Mouse (Mus musculus): ENCODE measurements around the gene Psors1c2.

Psors1c2 gene

GRCm38 (mm10) chr17:35516652-35517500 lies 16.1 kb upstream of the Psors1c2 start, which contains the start of the genes Tcf19 and Cchcr1:
Gene Tcf19, minus strand, starts transcription at chr17:35516824.
Gene Cchcr1, plus strand, starts transcription at chr17:35517100.
- DNase-seq (ENCODE audit: low read depth, low spot score), result peak; percentile 98

DNA sequence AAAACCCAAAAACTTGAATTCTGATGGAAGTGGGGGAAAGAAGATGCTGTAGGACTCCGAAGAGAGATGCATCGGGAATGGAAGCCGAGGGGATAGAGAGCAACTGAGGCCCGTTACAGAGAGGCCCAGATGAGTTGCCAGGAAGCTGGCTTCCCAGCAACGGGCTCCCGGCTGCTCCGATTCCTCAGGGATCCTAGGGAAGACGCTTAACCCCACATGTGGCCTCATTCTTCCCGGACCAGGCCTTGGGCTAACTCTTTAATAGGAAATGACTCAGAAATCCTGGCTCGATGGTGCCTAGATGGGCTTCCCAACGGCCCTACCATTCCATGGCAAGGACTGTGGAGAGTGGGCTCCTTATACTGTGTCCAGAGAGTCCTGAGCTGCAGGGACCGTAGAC lies 15.5 kb upstream of the Psors1c2 start:
- DNase-seq (ENCODE audit: low read depth, low spot score), result no peak

DNA sequence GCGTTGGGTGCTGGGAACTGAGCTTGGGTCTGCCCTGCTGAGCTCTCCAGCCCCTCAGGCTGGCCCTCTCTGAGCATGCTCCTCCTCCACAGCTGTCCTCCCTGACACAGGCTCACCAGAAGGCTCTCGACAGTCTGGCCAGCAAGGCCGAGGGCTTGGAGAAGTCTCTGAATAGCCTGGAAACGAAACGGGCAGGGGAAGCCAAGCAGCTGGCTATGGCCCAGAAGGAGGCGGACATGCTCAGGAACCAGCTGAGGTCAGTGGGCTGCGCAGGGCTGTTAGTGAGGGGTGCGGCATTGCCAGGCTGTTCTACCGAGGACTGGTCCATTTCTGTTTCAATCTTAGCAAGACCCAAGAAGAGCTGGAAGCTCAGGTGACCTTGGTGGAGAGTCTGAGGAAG lies 8.6 kb upstream of the Psors1c2 start:
- no peak for DNase-seq (ENCODE audit: low read depth, low spot score)

- DNase-seq (ENCODE audit: low read depth, low spot score), result no peak
Observed at GRCm38 (mm10) chr17:35526644-35527043, 6.4 kb upstream of the Psors1c2 start.

DNA sequence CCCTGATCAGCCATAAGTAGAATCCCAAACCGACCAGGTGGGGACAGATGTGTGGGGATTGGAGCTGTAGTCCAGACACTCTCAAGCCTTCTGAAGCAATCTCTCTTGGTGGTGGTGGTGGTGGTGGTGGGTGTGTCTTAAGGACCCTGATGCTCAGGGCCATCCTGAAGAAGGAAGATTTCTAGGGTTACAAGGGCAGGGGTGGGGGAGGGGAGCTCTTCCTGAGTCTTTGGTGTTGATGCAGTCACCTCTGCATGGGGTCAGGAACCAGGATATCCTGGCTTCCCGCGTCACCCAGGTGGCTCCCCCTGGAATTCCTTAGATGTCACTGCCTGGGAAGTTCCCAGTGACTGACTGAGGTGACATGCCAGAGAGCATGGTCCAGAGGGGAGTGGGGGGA lies 641 bp upstream of the Psors1c2 start:
- no peak for DNase-seq (ENCODE audit: low read depth, low spot score)

DNA sequence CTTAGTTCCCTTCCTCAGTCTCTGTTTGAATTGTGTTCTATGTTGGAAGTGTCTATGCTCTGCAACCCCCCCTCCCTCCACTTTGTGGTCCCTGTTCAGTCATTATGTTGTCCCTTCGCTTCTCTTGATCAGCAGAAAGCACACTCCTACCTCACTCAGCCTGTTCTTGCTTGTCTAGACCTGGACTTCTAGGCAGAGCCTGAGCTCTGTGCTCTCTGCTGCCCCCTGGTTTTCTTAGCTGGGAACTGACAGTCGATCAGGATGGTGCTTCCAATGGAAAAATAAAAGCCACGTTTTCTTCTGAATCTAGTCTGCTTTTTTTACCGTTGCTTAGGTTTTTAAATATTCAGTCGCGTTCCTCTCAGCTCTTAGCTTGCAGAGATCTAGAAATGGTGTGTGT lies 1.3 kb downstream of the Psors1c2 start:
- DNase-seq (ENCODE audit: low read depth, low spot score), result peak; percentile 78

DNA sequence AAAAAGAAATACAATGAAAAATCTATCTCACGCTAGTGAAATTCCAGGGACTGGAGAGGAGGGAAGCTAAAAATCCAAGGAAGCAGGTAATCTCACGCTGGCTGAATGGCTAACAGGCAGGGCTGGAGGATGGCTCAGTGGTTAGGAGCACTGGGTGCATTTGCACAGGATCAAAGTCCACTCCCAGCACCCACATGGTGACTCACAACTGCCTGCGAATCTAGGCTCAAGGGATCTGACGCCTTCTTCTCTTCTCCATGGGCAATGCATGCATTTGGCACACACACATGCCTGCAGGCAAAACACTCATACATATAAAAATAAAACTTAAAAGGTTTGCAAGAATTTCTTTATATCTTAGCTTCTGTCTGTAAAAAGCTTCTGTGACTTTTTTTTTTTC lies 4.4 kb downstream of the Psors1c2 start:
- no peak for DNase-seq (ENCODE audit: low read depth, low spot score)

GRCm38 (mm10) chr17:35538476-35538875 lies 5.5 kb downstream of the Psors1c2 start:
- no peak for DNase-seq (ENCODE audit: low read depth, low spot score)

- no peak for DNase-seq (ENCODE audit: low read depth, low spot score)
Observed at GRCm38 (mm10) chr17:35539540-35539939, 6.5 kb downstream of the Psors1c2 start.

DNA sequence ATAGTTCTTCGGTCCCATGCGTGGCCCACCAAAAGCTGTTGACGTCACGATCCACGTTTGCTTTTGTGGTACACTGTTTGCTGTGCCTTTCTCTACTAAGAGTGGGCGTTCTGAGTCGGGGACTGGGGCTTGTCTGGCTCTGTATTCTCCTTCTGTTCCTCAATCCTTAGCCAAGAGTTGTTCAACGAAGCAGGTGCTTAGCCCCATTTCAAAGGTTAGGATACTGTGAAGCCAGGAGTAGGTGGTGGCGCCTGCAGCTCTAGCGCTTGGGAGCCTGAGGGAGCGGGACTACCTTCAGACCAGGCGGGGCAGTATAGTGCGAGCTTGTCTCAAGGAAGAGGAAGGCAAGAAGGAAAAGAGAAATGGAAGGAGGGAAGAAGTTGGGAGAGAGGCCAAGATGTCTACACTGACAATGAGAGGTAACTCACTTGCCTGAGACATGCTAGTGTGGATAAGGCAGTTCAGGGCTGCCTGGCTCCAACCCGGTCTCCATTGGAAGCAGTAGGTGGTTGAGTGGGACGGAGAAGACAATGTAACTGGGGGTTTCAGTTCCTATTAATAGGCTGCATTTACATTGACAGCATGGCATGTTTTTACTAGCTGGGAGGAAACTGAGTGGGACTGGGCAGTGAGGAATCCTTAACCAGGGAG lies 9.9 kb downstream of the Psors1c2 start:
- DNase-seq (ENCODE audit: low read depth, low spot score), result no peak

DNA sequence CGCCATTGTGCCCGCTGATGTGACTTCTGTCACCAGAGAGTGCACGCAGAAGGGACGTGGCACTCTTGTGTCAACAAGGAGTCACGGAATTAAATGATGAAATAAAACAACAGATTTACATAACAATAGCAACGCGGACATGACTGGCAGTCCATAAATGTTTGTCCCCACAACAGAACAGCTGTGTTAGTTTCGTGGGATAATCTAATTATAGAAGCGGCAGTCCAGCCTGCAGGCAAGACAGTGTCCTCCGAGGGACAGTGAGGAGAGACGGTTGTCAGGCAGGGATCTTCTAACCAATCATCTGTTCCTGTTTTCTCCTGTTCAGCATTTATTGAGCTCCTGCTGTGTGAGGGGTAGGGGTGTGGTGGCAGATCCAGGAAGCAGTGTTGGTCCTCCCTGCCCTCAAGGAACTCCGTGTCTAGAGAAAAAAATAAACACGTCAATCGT lies 10.4 kb downstream of the Psors1c2 start:
- DNase-seq (ENCODE audit: low read depth, low spot score), result no peak

DNA sequence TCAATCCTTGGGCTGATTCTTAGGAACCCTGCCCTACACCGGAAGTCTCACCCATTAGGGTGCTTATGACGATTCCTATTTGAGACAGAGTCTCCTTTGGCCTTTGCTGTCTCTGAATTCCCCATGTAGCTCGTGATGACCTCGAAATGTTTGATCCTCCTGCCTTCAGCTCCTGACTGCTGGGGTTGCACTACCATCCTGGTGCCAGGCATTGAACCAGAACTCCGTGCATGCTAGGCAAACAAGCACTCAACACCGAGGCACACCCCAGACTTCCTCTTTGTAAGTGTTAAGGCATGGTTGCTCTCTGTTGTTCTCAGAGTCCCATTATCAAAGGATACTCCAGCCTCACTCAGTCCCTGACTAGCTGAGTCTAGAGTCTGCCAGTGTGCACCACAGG lies 11.0 kb downstream of the Psors1c2 start:
- no peak for DNase-seq (ENCODE audit: low read depth, low spot score)

DNA sequence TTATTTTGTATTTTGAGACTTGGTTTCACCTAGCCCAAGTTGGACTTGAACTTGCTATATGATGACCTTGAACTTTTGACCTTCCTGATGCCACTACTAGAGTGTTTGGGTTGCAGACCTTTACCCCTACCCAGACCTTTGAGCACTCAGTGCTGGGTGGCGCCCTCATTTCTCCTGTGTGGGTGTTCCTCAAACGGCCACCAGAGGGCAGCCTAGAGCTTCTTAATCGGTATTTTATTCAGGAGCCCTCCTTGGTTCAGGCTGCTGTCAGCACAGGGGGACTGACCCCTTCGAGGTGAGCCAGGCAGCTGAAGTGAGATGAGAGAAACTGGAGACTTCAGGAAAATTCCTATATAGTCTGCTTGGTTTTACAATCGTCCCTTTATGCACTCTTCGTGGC lies 11.7 kb downstream of the Psors1c2 start:
- peak; percentile 65 for DNase-seq (ENCODE audit: low read depth, low spot score)

GRCm38 (mm10) chr17:35547465-35547864 lies 14.5 kb downstream of the Psors1c2 start:
- no peak for DNase-seq (ENCODE audit: low read depth, low spot score)

DNA sequence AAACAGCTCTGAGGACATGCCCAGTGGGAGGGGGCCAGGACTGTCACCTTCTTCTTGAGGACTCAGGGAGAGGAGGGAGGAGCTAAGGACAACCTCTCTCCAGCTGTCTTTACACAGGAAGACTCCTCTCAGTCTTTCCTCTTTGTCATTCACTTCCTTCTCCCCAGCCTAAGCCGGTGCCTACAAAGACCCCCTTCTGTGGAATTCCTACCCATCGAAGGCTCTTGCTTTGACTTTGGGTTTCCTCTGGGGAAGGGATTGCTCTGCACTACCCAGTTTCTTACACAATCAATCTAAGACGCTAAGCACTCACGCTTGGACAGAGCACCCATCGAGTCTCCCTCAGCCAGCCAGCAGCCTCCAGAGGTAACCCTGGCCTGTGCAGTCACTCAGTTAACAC lies 15.6 kb downstream of the Psors1c2 start:
- DNase-seq (ENCODE audit: low read depth, low spot score), result no peak

GRCm38 (mm10) chr17:35549437-35550142 lies 16.6 kb downstream of the Psors1c2 start:
- DNase-seq (ENCODE audit: low read depth, low spot score), result no peak

DNA sequence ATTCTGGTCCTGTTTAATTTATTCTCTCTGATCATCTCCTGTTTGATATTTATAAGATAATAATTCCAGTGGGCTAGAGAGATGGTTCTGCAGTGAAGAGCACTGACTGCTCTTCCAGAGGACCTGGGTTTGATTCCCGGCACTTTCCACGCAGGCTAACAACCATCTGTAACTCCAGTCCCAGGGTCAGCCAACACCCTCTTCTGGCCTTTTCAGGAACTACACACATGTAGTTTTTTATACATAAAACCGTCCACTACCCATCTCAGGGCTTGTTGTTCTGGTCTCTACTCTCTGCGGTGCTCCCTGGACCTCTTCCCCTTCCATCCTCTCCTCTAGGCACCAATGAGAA lies 17.1 kb downstream of the Psors1c2 start:
- no peak for DNase-seq (ENCODE audit: low read depth, low spot score)

DNA sequence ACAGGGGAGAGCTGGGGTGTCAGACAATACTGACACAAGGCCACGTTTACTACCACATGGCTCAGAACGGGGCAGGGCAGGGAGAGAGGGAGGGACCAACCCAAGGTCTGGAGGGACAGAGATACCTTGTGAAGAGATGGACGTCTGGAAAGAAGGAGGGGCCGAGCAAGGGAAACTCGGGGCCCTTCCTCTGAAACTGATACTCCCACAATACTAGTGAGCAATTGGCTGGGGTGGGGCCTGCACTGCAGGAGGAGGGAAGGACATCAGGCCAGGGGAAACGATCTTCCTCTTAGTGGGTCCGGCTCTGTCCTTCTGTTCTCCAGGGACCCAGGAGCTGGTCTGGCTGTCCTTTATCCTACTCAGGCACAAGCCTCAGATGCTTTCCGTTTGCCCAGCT lies 17.9 kb downstream of the Psors1c2 start:
- DNase-seq (ENCODE audit: low read depth, low spot score), result no peak

DNA sequence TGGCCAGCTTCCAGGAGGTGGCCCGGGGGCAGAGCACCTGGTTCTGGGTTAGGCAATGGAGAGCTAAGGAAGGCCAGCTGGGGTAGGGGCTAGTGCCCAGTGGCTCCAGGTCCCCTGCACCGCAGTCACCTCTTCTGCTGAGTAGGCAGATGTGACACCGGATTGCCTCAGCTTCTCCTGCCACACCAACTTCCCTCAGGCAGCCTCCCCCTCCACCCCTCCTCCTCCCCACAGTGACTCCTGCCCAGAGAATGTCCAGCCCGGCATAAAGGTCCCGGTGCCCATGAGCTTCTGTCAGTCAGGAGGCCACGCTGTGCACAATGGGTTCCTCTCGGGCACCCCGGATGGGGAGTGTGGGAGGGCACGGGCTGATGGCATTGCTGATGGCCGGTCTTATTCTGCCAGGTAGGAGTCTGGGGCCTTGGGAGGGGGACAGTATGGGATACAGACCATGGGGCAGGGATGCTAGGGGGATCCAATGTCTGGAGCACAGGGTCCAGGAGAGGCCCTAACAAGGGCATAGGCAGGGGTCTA lies 18.9 kb downstream of the Psors1c2 start, which contains the start of gene Cdsn:
Cdsn (plus strand) TSS at position 248 of the 534 bp plus-strand sequence.
- DNase-seq (ENCODE audit: low read depth, low spot score), result no peak

- no peak for DNase-seq (ENCODE audit: low read depth, low spot score)
Observed at GRCm38 (mm10) chr17:35554321-35554720, 21.3 kb downstream of the Psors1c2 start.

- no peak for DNase-seq (ENCODE audit: low read depth, low spot score)
Observed at GRCm38 (mm10) chr17:35554761-35555397, 21.9 kb downstream of the Psors1c2 start.
